Mouse (Mus musculus): ENCODE results near the gene Apc2.
"Not testable (repeated sequence)": the region's sequence is repeated elsewhere in the genome, so short reads cannot be mapped to it uniquely, and the experiment has no call there.

The Apc2 gene

GRCm38 (mm10) chr10:80295618-80296425 is at the start of gene Apc2:
Gene Apc2 (plus strand): TSS chr10:80295977.
- peak; percentile 29 to 52 for DNase-seq (ENCODE audit: low spot score in 2 of 2)

- DNase-seq (ENCODE audit: low spot score in 2 of 2), result no peak
Measured at GRCm38 (mm10) chr10:80247849-80248248, 47.9 kb upstream of the Apc2 start.

- not testable (repeated sequence) for DNase-seq (ENCODE audit: low spot score in 2 of 2)
Measured at GRCm38 (mm10) chr10:80248437-80248836, 47.3 kb upstream of the Apc2 start.

GRCm38 (mm10) chr10:80248971-80249640 is 46.7 kb upstream of the Apc2 start, which contains the start of gene Ndufs7:
Gene Ndufs7 (plus strand): TSS chr10:80249121.
- peak; percentile 92 to 95 for DNase-seq (ENCODE audit: low spot score in 2 of 2)

GRCm38 (mm10) chr10:80250059-80250458 is 45.7 kb upstream of the Apc2 start:
- DNase-seq (ENCODE audit: low spot score in 2 of 2), result no peak

GRCm38 (mm10) chr10:80250573-80250972 is 45.2 kb upstream of the Apc2 start:
- no peak for DNase-seq (ENCODE audit: low spot score in 2 of 2)

GRCm38 (mm10) chr10:80252011-80252410 is 43.8 kb upstream of the Apc2 start:
- no peak for DNase-seq (ENCODE audit: low spot score in 2 of 2)

- no peak for DNase-seq (ENCODE audit: low spot score in 2 of 2)
Measured at GRCm38 (mm10) chr10:80252493-80253274, 43.1 kb upstream of the Apc2 start.

GRCm38 (mm10) chr10:80253551-80253950 is 42.2 kb upstream of the Apc2 start:
- DNase-seq (ENCODE audit: low spot score in 2 of 2), result no peak

GRCm38 (mm10) chr10:80254331-80255297 is 41.2 kb upstream of the Apc2 start:
- no peak for DNase-seq (ENCODE audit: low spot score in 2 of 2)

- DNase-seq (ENCODE audit: low spot score in 2 of 2), result no peak
Measured at GRCm38 (mm10) chr10:80255881-80256535, 39.8 kb upstream of the Apc2 start.

GRCm38 (mm10) chr10:80257936-80258335 is 37.8 kb upstream of the Apc2 start:
- DNase-seq (ENCODE audit: low spot score in 2 of 2), result no peak

- no peak for DNase-seq (ENCODE audit: low spot score in 2 of 2)
Measured at GRCm38 (mm10) chr10:80258752-80259462, 36.9 kb upstream of the Apc2 start.

GRCm38 (mm10) chr10:80259463-80259805 is 36.3 kb upstream of the Apc2 start:
- no peak for DNase-seq (ENCODE audit: low spot score in 2 of 2)

- DNase-seq (ENCODE audit: low spot score in 2 of 2), result no peak
Measured at GRCm38 (mm10) chr10:80259861-80260641, 35.7 kb upstream of the Apc2 start.

GRCm38 (mm10) chr10:80260642-80261584 is 34.9 kb upstream of the Apc2 start, which contains the start of the genes Gamt and Dazap1:
Gene Gamt (minus strand): TSS chr10:80261012.
Gene Dazap1 (plus strand): TSS chr10:80261486.
- peak; percentile 79 to 86 for DNase-seq (ENCODE audit: low spot score in 2 of 2)

- peak; percentile 49 to 58 for DNase-seq (ENCODE audit: low spot score in 2 of 2)
Measured at GRCm38 (mm10) chr10:80261585-80261968, 34.2 kb upstream of the Apc2 start.

GRCm38 (mm10) chr10:80262169-80262568 is 33.6 kb upstream of the Apc2 start:
- no peak for DNase-seq (ENCODE audit: low spot score in 2 of 2)
